Mouse (Mus musculus) gastrocnemius, postnatal 25 days (tissue): ENCODE data around the gene Arl2bp. TPM values are rescaled to one million over a fixed set of nuclear protein-coding genes. Genes with fewer than 3 reads are reported as not detected.

Experiments
- DNase-seq: peaks from one replicate; pipeline ENCODE4 v3.0.0; 2022
- long read RNA-seq, 2 experiments: library from polyadenylated mRNA; stranded (forward); transcript quantifications; one replicate each; pipeline ENCODE4 v2.0.0; 2021
- total RNA-seq, 2 experiments: library from RNA; stranded (reverse); gene quantifications; 1 replicate in 1 of 2; 2 replicates in 1 of 2; pipeline ENCODE4 v1.2.3; 2021

The Arl2bp gene
- 10 to 100 TPM; 53.1 to 59.0 TPM for total RNA-seq
- long read RNA-seq, experiment 1, partial matches to known transcripts: 0 of 18 reads
- long read RNA-seq, experiment 1, other reads (novel, unspliced or antisense): 13 of 18 reads
- long read RNA-seq, experiment 2, partial matches to known transcripts: 1 of 14 reads
- long read RNA-seq, experiment 2, other reads (novel, unspliced or antisense): 11 of 14 reads

DNA sequence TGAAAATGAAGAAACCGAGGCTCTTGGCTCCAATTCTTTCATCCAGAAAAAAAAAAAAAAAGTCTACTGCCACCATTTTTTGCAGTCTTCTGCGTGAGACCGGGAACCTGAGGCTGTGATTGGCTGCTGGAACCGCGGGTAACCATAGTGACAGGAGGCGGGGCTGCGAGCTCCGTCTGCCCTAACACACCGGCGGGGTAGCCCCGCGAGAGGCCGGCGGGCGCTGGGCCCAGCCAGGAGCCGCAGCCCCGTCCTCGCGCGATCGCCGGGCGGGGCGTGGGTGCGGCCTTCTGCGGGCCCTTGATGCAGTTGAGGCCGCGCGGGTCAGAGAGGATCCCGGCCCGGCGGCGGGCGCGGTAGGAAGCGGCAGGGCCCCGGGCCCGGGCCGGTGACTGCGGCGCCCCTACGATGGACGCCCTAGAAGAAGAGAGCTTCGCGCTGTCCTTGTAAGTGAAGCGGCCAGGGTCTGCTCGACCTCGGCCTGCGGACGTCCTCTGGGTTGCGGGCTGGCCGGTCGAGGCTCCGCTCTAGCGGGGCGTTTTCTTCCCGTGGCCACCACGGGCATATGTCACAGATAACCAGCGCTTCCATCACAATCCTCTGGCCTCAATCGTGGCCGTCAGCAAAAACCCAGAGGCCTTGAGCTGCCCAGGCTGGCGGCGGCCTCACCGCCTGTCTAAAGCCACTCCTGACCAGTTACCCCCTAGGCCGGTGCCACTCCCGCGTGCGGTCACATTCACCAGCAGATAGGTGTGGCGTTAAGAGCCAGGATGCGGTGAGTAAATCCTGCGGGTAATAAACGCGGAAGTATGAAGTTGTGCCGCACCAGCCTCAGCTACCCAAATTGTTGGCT, at the start of gene Arl2bp:
Gene Arl2bp (plus strand): TSS at position 145 of the 853 bp plus-strand sequence.
- peak; percentile 95 for DNase-seq

DNA sequence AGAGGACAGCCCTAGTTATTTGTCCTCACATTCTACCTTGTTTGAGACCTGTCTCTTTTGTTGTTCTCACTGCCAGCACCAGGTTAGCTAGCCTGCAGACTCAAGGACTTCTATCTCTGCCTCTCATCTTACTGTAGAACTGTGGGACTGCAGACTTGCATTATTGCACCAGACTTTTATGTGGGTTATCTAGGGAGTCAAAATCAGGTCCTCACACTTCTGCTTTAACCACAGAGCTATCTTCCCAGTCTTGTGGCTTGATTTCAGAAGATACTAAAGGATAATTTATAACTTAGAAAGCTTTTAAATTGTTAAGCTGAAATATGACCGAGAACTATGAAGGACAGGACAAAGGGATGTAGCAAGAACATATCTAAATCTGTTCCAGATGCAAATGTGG, 41.5 kb upstream of the Arl2bp start:
- DNase-seq: no peak

- no peak for DNase-seq
Measured at GRCm38 (mm10) chr8:94633564-94634194, 32.7 kb upstream of the Arl2bp start.

DNA sequence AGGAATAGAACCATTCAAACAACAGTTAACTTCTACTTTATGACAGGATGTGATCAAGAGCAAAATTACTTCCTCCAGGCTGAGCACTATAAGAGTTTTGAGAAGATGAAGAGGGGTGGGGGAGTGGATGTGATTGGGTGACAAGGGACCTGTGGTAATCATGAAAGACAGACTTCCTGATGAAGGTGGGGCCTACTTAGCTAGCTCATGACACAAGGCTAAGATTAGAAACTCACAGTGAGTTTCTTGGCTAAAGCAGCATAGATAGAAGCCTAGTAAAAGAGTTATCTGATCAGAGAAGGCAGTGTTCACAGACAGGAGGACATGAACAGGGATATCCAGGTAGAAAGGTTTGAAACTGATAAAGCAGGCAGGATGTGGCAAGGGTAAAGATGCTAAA, 32.2 kb upstream of the Arl2bp start:
- no peak for DNase-seq

- no peak for DNase-seq
Measured at GRCm38 (mm10) chr8:94641183-94641582, 25.2 kb upstream of the Arl2bp start.

DNA sequence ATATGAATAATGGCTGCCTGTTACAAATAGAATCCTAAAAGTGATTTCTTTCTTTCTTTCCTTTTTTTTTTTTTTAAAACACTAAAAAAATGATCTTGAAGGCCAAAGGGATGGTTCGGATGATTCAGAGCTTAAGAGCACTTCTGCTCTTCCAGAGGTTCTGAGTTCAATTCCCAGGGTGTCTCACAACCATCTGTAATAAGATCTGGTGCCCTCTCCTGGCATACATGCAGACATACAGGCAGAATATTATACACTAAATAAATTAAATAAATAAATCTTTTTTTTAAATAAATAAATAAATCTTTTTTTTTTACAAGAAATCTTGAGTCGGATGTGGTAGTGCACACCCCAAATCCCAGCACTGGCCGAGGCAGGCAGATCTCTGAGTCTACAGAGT, 24.5 kb upstream of the Arl2bp start:
- no peak for DNase-seq

GRCm38 (mm10) chr8:94645202-94645601, 21.2 kb upstream of the Arl2bp start:
- no peak for DNase-seq

DNA sequence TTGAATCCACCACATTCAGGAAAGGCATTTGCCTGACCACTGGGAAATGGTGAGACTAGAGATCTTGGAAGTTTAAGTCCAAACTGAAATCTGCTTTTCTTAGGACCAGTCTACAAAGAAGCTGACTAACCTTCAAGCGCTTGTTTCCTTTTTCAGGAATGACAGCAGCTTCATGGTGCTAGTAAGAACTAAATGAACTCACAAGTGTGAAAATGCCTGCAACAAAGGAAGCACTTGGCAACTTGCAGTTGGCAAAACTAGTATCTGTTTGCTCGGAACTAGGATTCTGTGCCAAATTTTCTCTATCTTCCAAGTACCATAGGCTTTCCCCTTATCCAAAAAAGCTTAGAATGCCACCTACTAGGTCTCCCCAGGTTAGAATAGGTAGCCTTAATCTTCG, 20.2 kb upstream of the Arl2bp start:
- DNase-seq: no peak

DNA sequence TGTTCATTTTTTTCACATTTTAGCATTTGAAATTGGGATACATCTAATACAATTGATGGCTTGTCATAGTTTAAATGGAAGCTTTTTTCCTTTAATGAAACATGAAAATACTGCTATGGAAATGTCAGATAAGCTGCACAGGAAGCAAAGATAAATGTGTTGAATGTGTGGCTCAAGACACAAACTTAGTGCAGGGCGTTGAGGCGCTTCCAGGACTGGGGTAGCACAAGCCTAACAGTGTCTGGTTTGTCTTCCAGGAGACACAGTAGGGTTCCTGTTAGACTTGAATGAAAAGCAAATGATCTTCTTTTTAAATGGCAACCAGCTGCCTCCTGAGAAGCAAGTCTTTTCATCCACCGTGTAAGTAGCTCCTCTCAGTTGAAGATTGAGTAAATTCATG, 16.9 kb upstream of the Arl2bp start:
- no peak for DNase-seq

DNA sequence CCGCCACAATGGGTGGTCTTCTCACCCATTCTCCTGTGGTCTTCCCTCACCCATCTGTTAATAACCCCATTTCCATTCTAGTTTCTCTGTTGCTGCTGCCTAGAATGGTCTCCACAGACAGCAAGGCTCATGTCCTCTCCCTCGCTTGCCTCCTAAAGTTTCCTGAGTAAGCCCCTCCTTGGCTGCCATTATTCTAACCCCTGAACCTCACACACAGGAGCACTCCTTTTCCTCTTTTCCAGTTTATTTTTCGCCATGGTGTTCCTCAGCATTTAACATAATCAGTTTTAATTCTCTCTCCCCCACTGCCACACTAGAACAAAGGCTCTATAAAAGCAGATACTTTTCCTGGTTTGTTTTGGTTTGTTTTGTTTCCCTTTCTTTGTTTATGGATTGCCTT, 13.4 kb upstream of the Arl2bp start:
- no peak for DNase-seq

- no peak for DNase-seq
Measured at GRCm38 (mm10) chr8:94654994-94655393, 11.4 kb upstream of the Arl2bp start.

GRCm38 (mm10) chr8:94658031-94658430, 8.4 kb upstream of the Arl2bp start:
- no peak for DNase-seq

GRCm38 (mm10) chr8:94660418-94660817, 6.0 kb upstream of the Arl2bp start:
- no peak for DNase-seq

GRCm38 (mm10) chr8:94664722-94665121, 1.7 kb upstream of the Arl2bp start:
- DNase-seq: no peak

- no peak for DNase-seq
Measured at GRCm38 (mm10) chr8:94674384-94674783, 8.0 kb downstream of the Arl2bp start.

DNA sequence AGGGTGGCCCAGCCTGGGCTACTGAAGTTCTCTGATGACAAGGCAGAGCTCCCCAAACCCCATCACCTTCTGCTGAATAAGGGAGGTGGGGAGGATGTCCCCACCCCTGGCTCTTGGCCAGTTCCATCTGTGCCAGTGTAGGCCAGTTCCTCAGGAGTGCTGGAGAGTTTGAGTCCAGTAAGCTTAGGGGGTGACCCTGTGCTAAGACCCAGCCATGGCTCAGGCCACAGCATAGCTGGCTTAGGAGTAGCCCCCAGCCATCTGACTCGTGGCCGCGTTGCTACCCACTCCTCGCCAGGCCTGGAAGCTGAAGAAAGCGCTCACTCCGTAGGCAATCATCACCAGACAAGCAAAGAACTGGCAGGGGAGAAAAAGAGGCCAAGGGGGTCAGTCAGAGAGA, 9.5 kb downstream of the Arl2bp start:
- DNase-seq: no peak

- no peak for DNase-seq
Measured at GRCm38 (mm10) chr8:94678582-94678981, 12.2 kb downstream of the Arl2bp start.

DNA sequence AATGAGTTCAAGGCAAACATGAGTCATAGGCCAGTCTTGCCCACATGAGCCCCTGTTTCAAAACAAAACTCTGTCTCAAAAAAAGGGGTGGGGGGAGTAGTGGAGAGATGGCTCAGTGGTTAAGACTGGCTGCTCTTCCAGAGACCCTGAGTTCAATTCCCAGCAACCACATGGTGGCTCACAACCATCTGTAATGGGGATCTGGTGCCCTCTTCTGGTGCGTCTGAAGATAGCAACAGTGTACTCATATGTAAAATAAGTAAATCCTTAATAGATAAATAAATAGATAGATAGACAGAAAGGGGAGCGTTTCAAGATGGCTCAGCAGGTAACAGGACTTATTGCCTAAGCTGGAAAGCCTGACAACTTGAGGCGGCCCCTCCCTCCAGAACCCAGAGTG, 14.0 kb downstream of the Arl2bp start:
- DNase-seq: no peak

- no peak for DNase-seq
Measured at GRCm38 (mm10) chr8:94682732-94683524, 16.5 kb downstream of the Arl2bp start.

DNA sequence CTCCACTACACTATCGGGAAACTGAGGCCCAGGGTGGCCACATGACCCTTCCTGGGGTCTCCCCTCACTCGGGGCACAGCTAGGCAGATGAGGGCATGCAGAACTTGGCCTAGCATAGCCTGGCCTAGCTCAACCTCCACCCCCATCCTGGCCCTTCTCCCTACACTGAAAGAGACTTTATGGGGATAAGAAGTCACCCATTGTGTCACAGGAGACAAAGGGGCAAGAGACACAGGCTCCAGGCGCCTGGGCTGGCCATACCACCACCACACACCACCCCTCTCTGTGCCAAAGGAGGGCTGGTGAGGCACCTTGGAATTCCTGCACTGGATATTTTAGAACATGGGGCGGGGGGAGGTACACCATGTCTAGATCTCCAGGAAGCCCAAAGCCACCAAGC, 17.9 kb downstream of the Arl2bp start:
- no peak for DNase-seq

GRCm38 (mm10) chr8:94685953-94686352, 19.6 kb downstream of the Arl2bp start:
- DNase-seq: peak; percentile 53

DNA sequence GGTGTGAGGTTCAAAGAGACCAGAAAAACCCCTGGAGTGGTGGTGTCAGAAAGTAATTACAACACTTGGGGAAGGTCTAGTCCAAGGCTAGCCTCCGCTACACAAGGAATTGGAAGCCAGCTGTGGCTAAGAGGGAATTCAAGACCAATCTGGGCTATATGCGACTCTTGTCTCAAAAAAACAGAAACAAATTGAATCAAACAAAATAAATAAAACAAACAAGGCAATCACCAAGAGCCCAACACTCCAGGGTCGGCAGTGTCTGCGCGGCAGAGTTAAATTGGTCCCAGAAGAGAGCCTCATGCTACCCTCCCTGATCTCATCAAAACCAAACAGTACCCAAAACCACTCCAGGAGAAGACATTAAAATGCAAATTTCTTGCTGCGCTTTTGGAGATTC, 28.3 kb downstream of the Arl2bp start:
- DNase-seq: no peak
